Mouse (Mus musculus) E14TG2a.4 (cell line): ENCODE measurements around the gene Fam129b.
A peak's percentile ranks its signal among the peaks of the same experiment; 100 is the strongest.

Experiments used
- H3K27me3 ChIP-seq: 2 replicates; pipeline ENCODE4 v1.6.1; 2014; ENCODE audit warnings: low read length, control low read depth; ENCODE audit not compliant: insufficient read depth
- H3K36me3 ChIP-seq: 2 replicates; pipeline ENCODE4 v1.6.1; 2014; ENCODE audit warnings: low read length, control low read depth; ENCODE audit not compliant: insufficient read depth
- H3K4me1 ChIP-seq: replicated peaks from 2 replicates; pipeline ENCODE4 v1.6.1; 2014; ENCODE audit warnings: low read depth, low read length, control low read depth
- H3K4me3 ChIP-seq: replicated peaks from 2 replicates; pipeline ENCODE4 v1.5.1; 2014; ENCODE audit warnings: mild to moderate bottlenecking, low read length
- H3K9me3 ChIP-seq: 2 replicates; pipeline ENCODE4 v1.6.1; 2014; ENCODE audit warnings: low read length, control low read depth
- CTCF ChIP-seq: conservative IDR thresholded peaks from 2 replicates; pipeline ENCODE4 v1.5.1; 2014; ENCODE audit warnings: low read length
- NANOG ChIP-seq: IDR thresholded peaks from 2 replicates; pipeline ENCODE4 v1.6.1; 2014; ENCODE audit warnings: borderline replicate concordance, low read length, mixed read lengths
- POU5F1 ChIP-seq: IDR thresholded peaks from 2 replicates; pipeline ENCODE4 v1.6.1; 2014; ENCODE audit warnings: low read length, borderline replicate concordance

The Fam129b gene

DNA sequence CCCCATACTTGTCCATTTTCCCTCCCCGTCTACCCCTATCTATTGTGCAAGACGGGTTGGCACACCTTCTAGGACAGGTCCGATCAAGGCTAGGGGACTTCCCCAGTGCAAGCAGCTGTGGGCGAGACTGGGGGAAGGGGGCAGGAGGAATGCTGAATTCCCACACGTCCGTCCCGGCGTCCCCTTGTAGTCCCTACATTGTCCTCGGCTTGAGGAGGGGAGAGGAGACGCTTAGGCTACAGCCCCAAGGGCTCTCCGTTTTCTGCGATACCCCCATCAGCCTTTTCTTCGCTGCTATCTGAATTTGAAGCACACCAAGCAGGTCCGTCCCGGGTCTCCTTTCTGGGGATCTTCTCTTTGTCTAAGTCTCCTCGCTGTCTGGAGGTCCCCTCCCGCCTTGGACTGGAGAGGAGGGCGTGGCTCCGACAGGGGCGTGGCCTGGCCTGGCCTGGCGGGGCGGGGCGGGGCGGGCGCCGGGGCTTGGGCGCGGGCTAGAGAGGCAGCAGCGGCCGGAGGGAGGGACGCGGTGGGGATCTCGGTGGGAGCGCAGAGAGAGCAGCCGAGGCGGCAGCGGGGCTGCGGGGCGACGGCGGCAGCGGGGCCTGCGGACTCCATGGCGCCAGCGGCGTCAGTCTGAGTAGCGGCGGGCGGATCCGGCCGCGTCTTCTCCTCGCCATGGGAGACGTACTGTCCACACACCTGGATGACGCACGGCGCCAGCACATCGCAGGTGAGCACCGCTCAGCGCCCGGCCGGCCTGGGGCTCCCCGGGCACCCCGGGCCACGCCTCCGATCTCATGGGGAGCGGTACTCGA lies at the start of gene Fam129b:
TSS of gene Fam129b (plus strand) at position 440 of the 815 bp plus-strand sequence.
- Histone ChIP-seq H3K4me3 (peak within 1 kb of the TSS; percentile 95), H3K4me1 (peaks cover 90% of the 10 kb centered on the region), H3K9me3 (no peaks in the 10 kb centered on the region), H3K36me3 (peaks cover 17% of the 10 kb centered on the region), H3K27me3 (0 out of 2 replicates have a peak, but pooled peaks cover 10% of the 10 kb centered on the region)
- TF ChIP-seq NANOG (no peak), POU5F1 (no peak), CTCF (no peak)

DNA sequence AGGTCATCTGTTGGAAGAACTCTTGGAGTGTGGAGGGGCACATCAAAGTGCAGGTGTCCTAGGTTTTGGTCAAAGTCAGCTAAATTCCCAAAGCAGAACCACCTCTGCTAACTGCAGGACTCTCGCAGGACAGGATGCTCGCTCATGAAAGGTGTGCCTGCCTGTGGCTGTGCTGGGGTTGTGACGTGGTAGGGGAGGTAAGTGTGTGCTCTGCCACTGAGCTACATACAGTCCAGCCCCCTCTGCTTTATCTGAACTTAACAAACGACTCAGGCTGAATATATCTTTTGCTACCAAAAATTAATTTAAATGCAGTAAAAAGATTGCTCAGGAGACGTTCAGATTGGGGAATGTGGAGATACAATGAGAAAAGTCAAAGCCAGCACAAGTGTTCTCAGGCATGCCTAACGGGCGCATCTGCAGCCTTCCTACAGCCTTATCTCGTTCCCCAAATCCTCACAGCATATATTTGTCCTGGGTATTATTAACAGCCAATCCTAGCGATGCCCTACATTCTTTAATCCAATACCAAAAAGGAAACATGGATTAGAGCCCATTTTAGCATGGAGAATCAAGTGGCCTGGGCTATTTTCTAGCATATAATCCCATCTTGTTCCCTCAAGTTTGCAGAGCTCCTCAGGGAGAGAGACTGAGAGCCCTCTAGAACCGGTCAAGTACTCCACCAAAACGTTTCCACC lies 46.8 kb upstream of the Fam129b start:
- TF ChIP-seq NANOG: no peak
- no peak for TF ChIP-seq CTCF
- TF ChIP-seq POU5F1: no peak
- no peak overlapping the region for H3K4me3 ChIP-seq
- no peaks in the 10 kb centered on the region for H3K27me3 ChIP-seq
- no peaks in the 10 kb centered on the region for H3K36me3 ChIP-seq
- peaks cover 8% of the 10 kb centered on the region for H3K4me1 ChIP-seq
- H3K9me3 ChIP-seq: no peaks in the 10 kb centered on the region

DNA sequence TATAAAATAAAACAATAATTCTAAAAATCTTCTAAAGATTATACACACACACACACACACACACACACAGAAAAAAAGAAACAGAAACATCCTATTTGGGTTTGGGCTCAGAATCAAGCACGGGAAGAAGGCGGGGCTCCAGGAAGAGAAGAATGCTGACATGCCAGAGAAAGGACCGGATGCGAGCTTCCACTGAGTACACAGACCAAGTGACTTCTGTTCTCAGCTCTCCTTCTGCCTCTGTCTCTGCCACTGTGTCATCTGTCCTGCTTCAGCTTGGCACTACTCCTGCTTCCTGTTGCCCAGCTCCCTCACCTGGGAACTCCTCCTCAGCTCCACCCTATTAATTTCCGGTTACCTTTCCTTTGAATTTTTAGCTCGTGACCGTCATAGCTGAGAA lies 41.4 kb upstream of the Fam129b start:
- Histone ChIP-seq H3K4me1 (peaks cover 34% of the 10 kb centered on the region), H3K27me3 (no peaks in the 10 kb centered on the region), H3K4me3 (no peak overlapping the region), H3K9me3 (no peaks in the 10 kb centered on the region), H3K36me3 (no peaks in the 10 kb centered on the region)
- TF ChIP-seq CTCF (no peak), NANOG (no peak), POU5F1 (no peak)

DNA sequence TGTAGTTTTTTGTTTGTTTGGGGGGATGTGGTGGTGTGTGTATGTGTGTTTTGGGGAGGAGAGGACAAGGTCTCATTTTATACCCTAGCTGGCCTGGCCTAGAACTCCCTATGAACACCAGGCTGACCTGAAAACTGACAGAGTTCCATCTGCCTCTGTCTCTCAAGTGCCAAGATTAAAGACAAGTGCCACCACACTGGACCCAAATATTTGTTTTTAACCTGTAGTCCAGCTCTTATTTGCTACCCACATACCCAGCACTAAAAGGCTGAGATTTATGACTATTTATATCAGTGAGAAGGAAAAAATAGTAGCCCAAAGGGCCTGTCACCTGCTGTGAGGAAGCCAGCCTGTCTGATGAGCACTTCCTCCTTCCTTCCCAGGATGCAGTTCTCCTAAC lies 40.3 kb upstream of the Fam129b start:
- peaks cover 34% of the 10 kb centered on the region for H3K4me1 ChIP-seq
- H3K4me3 ChIP-seq: no peak overlapping the region
- TF ChIP-seq CTCF (no peak), NANOG (no peak), POU5F1 (no peak)
- no peaks in the 10 kb centered on the region for H3K27me3 ChIP-seq
- H3K9me3 ChIP-seq: no peaks in the 10 kb centered on the region
- no peaks in the 10 kb centered on the region for H3K36me3 ChIP-seq

DNA sequence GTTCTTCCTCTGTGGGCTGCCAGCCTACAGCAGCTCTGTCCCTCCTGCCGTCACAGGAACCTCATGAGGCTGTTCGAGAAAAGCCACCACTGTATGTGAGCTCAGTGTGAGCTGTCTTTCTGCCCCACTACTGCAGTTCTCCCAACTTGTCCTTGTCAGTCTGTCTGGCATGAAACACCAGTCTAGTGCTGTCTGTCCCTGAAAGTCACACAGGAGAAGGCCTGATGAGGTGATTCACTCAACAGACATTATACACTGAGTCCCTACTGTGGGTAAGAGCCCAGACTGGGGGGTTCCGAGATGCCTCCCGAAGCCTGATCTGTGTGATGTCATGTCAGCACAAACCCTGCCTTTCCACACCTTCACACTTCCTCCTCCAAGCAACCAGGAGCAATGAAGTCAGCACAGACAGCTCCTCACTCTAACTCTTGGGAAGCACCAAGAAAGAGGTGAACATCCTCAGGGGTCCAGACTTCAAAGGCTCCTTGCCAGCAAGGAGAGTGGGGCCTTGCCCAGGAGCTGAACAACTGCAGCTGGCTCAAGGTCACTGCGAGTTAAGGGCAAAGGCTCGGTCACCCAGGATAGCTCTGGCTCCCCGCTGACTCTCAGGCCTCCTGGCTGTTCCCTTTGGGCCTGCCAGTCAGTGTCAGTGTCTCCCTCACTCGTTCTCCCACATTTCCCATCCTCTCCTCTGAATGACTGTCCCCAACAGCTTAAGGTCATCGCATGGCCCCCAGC lies 37.6 kb upstream of the Fam129b start:
- H3K4me1 ChIP-seq: peaks cover 41% of the 10 kb centered on the region
- no peaks in the 10 kb centered on the region for H3K36me3 ChIP-seq
- H3K9me3 ChIP-seq: no peaks in the 10 kb centered on the region
- H3K4me3 ChIP-seq: no peak overlapping the region
- H3K27me3 ChIP-seq: no peaks in the 10 kb centered on the region
- no peak for TF ChIP-seq NANOG
- no peak for TF ChIP-seq CTCF
- TF ChIP-seq POU5F1: no peak

DNA sequence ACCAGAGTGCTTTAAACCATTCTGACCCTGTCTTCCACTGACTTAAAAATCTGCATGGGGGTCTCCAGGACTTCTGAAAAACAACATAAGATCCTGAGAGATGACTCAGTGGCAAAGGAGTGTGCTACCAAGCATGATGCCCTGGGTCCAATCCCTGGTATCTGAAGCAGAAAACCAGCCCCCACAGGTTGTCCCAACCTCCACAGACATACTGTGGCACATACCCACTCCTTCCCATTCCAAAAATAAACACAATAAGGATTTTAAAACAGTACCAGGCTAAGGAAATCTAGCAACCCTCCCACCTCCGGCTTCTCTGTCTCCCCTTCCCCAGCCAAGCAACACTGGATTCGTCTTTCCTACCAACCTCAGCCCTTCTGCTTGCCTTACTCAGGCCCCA lies 36.7 kb upstream of the Fam129b start:
- Histone ChIP-seq H3K4me3 (no peak overlapping the region), H3K36me3 (no peaks in the 10 kb centered on the region), H3K9me3 (no peaks in the 10 kb centered on the region), H3K27me3 (no peaks in the 10 kb centered on the region), H3K4me1 (peaks cover 44% of the 10 kb centered on the region)
- TF ChIP-seq NANOG: no peak
- no peak for TF ChIP-seq POU5F1
- no peak for TF ChIP-seq CTCF

DNA sequence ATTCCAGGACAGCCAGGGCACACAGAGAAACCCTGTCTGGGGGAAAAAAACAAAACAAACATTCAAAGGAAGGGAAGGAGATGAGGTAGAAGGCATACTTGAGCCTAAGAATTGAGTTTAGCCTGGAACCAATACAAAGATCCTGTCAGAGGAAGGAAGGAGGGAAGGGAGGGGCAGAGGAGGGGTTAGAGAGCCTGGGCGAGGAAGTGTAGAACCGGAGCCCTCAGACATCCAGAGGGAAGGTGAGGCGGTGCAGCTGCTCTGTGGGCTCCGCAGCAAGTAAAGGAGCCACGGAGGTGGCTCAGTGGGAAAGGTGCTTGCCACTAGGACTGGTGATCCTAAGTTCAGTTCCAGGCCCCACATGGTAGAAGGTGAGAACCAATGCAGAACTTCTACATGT lies 34.8 kb upstream of the Fam129b start:
- TF ChIP-seq CTCF: no peak
- no peak for TF ChIP-seq NANOG
- no peak for TF ChIP-seq POU5F1
- Histone ChIP-seq H3K27me3 (peaks cover 12% of the 10 kb centered on the region), H3K36me3 (no peaks in the 10 kb centered on the region), H3K4me1 (peaks cover 44% of the 10 kb centered on the region), H3K4me3 (no peak overlapping the region), H3K9me3 (no peaks in the 10 kb centered on the region)

DNA sequence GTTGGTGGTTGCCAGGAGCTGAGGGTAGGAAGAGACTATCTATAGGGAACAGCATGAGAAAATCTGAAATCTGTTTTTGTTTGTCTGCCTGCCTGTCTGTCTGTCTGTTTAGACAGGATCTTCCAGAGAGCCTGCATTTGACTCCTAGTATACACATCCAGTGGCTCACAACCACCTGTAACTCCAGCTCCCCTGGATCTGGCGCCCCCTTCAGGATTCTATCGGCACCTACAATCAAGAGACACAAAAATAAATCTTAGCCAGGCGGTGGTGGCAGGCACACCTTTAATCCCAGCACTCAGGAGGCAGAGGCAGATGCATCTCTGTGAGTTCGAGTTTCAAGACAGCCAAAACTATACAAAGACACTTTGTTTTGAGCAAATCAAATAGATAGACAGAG lies 33.4 kb upstream of the Fam129b start:
- peaks cover 20% of the 10 kb centered on the region for H3K27me3 ChIP-seq
- TF ChIP-seq CTCF (peak; percentile 83), POU5F1 (no peak)
- no peak overlapping the region for H3K4me3 ChIP-seq
- peaks cover 47% of the 10 kb centered on the region for H3K4me1 ChIP-seq
- no peaks in the 10 kb centered on the region for H3K36me3 ChIP-seq
- H3K9me3 ChIP-seq: no peaks in the 10 kb centered on the region
